Mouse (Mus musculus) cerebellum, postnatal 10 days (tissue): ENCODE measurements at regions not wholly inside any gene's neighbourhood (a gene's known extent, or its start where the extent isn't known, plus 50 kb on each side); places are given as distances from the start of the nearest gene placed in this dataset.

Experiments used
- DNase-seq, 2 experiments: peaks; one replicate each; pipeline ENCODE4 v3.0.0; 2021; ENCODE audit warnings: mixed read lengths in 2 of 2

GRCm38 (mm10) chr12:26067866-26068684, 347.0 kb downstream of the Rnf144a start:
- DNase-seq = peak; percentile 66 to 77

DNA sequence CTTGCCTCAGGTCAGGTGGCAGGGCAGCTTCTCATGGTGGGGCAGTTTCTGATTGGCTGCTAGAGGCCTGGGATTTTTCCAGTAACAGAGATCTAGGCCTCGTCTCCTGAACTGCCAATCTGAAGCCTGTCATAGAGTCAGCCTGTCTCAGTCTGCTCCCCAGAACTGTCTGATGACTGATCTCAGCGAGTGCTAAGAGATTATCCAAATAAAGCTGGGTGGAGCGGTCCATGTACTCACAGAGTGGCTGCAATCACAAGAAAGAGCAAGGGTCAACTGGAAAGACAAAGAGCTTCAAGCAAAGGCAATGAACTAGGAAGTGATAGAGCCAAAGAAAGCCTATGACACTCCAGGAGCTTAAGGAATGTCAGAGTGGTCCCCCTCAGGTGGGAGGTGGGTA, 354.7 kb downstream of the Rnf144a start:
- no peak for DNase-seq

- no peak for DNase-seq
Observed at GRCm38 (mm10) chr12:26059090-26059489, 356.0 kb downstream of the Rnf144a start.

DNA sequence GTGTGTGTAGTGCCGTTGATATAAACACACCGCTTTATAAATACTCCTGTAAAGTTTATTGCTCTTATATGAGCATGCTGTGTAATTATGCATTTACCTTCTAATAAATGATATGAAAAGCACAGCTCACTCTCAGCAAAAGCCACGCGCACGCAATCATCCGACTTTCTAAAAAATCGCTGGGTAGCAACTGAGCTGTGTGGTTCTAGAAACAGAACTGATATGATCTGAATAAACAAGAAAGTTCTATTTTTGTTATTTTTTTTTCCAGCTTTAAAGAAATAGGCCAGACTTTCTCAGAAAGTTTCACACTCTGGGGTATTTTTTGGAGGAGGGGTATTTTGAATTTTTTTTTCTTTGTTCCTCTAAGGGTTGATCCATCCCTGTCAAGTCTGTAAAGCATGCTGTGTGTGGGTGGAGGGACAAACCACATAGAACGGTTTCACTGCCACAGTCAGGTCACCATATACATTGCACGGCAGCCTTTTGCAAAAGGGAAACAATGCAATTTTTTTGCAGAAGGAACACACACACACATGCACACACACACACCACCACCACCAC, 357.5 kb downstream of the Rnf144a start:
- no peak for DNase-seq

GRCm38 (mm10) chr12:26046991-26047390, 368.1 kb downstream of the Rnf144a start:
- DNase-seq = peak; percentile 85 to 89

DNA sequence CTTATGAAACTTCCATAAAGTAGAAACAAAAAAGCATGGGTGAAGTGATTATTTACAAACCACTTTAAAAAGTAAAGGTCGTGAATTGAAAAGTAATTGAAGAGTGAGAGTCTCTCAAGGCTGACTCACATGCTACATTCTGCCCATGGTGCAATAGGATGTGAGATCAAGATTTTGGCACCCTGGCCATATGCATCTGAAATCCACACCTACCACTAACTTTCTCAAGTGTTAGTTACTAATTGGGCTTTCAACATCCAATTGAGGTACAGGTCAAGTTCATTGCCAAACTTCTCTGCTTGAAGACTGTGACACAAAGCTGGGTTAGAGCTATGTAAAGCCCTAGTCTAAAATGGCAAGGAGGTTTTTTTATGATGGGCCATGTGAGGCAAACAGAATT, 369.7 kb downstream of the Rnf144a start:
- no peak for DNase-seq

DNA sequence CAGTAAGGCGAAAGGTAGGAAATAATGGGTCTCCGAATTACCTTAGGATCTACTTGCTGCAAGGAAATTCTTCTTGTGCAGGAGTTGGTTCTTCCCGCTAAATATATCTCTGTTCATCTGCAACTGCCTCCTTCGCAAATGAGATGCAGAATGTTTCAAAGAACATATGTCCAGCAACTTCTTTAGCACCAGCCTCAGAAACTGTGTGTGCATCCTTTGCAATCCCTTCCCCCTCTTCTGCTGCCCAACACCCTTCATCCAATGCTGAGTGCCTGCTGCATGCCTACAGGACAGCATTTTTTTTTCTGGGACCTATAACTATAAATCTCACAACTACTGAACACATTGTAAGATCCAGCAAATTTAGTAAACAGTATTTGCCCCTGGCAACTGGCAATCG, 402.1 kb downstream of the Rnf144a start:
- no peak for DNase-seq

DNA sequence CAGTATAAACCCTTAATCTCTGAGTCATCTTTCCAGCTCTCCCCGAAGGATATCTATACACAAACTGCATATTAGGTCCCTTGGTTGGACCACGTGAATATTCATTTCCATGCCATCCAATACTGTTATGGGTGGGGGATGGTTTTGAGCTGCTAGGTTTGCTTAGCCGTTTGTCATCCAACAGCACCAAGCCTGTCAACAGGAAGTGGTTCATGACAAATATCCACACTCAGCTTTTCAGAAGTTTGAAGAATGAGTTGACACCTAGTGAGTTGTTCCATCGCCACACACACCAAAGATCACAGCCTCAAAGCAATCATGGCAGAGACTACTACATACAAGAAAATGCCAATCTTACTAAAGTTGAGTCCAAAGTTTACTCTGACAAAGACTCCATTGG, 421.0 kb downstream of the Rnf144a start:
- no peak for DNase-seq

- peak; percentile 55 to 61 for DNase-seq
Observed at GRCm38 (mm10) chr12:25991801-25992525, 423.1 kb downstream of the Rnf144a start.

- DNase-seq = no peak
Observed at GRCm38 (mm10) chr12:25982545-25982944, 432.5 kb downstream of the Rnf144a start.

DNA sequence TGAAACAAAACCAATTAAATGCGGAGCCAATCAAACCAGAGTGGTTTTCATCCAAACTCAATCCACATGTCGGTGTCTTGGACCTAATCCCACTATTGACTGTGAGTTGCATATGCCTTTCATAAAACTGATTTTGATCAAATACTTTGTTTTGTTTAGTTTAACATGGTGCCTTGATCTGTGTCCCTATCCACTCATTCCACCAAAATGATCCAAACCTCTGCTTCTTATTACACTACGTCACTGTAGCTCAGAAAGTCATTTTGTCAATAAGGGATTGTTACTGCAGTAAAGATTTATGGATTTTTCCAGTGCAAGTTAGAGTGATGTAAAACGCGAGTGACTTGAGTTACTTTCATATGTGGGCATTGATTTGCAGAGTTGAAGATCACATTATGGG, 436.7 kb downstream of the Rnf144a start:
- DNase-seq = no peak

- DNase-seq = no peak
Observed at GRCm38 (mm10) chr12:25958584-25958983, 456.5 kb downstream of the Rnf144a start.

DNA sequence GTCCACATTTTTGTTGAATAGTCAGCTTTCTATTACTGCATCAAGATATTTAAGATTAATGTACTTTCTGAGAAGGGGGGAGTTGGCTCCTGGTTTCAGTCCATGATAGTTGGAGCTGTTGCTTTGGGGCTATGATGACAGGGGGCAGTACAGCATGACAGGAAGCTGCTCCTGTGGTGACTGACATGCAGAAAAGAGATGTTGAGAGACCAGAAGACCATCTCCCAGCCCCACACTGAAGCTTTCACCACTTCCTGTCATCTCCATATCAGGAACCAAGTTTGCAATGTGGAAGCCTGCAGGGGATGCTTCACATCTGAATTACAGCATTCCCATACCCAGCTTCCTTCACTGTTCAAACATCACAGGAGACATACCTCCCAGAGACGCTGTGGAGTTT, 457.5 kb downstream of the Rnf144a start:
- DNase-seq = no peak

GRCm38 (mm10) chr12:25947107-25947506, 467.9 kb downstream of the Rnf144a start:
- peak; percentile 70 to 83 for DNase-seq

DNA sequence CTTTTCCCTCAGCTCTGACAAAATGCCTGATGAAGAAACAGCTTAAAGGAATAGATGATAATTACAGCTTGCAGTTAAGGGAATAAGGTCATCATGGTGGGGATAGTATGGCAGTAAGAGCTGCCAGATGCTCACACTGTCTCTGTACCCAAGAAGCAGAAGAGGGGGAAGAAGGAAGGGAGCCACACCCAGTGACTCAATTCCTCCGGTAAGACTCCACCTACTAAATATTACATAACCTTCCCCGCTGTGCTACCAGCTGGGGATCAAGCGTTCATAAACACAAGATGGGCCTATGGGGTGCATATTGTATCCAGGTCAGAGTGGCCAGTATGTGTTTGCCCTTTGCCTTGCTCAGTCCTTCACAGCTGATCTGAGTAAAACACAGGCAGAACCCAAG, 468.9 kb downstream of the Rnf144a start:
- DNase-seq = peak in 1 of 2 experiments; percentile 14

GRCm38 (mm10) chr12:25938856-25939255, 476.2 kb downstream of the Rnf144a start:
- peak; percentile 28 to 52 for DNase-seq

GRCm38 (mm10) chr12:25934946-25935345, 480.1 kb downstream of the Rnf144a start:
- DNase-seq = peak; percentile 27 to 29

GRCm38 (mm10) chr12:25934526-25934925, 480.5 kb downstream of the Rnf144a start:
- DNase-seq = peak; percentile 37 to 66

- DNase-seq = peak; percentile 49 to 65
Observed at GRCm38 (mm10) chr12:25926367-25926766, 488.7 kb downstream of the Rnf144a start.

GRCm38 (mm10) chr12:25924526-25924925, 490.5 kb downstream of the Rnf144a start:
- peak; percentile 44 to 46 for DNase-seq

DNA sequence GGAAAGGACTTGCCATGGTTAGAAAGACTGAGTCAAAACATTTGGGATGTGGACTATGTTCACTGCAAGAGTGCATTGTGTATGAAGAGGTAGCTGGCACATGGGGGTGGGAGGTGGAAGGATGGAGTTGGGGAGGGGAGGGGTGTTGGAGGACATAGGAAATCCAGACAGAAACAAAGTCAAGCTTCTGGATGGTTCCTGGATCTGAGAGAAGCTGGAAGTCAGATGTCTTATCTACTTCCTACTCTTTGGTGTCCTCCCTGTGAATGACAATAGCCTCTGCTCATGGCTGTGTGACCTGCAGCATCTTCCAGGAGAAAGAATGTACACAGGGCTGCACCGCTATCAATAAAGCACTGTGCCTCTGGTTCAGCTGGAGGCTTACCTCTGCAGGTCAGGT, 491.3 kb downstream of the Rnf144a start:
- DNase-seq = no peak

DNA sequence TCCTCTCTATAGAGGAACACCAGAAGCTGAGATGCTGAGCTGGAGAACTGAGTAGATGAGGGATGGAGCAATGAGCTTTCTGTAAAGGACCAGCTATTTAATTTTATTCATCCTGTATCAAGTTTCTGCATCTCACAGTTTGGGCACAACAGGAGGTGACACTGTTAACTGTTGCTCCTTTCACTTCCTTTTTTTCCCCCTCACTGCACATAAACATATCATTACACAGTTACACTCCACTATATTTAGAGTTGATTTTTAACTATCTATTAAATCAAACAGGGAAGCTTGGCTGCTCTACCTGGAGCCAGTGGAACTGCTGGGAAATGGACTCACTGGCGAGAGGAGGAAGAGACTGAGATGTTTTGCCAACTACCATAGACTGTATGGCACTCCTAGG, 509.4 kb downstream of the Rnf144a start:
- DNase-seq = no peak

GRCm38 (mm10) chr12:25896543-25896942, 518.5 kb downstream of the Rnf144a start:
- no peak for DNase-seq

DNA sequence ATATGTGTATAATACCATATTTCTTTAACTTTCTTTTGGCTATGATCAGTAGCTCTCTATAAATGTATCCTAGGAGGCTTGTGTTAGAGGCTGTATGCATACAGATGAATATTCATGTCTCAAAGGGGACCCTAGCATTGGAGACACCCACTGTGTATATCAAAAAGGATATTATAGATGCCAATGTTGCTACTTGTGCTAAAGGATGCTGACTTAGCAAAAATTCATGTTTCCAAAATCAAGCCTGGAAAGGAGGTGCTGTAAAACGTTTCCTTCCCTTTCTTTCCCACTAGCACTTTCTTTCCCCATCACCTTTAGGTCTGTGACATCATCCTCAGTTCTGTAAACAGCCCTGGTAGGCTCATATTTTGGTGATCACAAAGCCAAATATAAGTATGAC, 519.4 kb downstream of the Rnf144a start:
- DNase-seq = no peak
